Mouse (Mus musculus) heart, adult 2 months (tissue): ENCODE measurements around the gene Trem1.

Experiments
- CTCF ChIP-seq: fragments of 200-600 bp; IDR thresholded peaks from 2 replicates; pipeline ENCODE4 v1.8.1; 2022; ENCODE audit warnings: antibody characterized with exemption, mild to moderate bottlenecking, moderate library complexity
- POLR2A ChIP-seq: fragments of 200-500 bp; IDR thresholded peaks from 2 replicates; pipeline ENCODE4 v1.6.1; 2011; ENCODE audit warnings: mild to moderate bottlenecking, low read depth, low read length, control low read depth; ENCODE audit not compliant: insufficient read depth

DNA sequence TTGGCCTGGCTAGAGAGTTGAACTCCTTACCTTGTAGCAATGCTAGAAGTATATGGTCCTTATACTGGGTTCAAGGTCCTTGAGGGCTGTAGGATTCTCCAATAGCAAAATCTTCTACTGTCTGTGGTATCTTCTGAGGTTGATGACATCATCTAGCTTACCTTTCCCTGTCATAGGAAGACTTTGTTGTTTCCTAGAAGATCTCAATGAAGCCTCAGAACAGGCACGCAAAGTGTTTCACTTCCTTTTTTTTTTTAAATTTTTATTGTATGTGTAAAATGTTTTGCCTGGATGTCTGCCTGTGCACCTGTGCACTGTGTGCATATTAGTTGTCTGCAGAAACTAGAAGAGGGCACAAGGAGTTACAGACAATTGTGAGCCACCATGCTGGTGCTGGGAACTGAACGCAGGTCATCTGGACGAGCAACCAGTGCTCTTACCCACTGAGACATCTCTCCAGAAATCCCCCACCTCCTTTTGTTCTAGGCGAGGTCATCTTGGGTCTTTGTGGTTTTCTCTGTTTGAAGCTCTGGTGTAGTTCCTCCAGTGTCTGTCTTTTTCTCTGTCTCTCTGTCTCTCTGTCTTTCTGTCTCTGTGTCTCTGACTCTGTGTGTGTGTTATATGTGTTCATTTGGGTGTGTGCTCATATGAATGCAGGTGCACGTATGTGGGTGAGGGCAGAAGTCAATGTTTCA is 61.1 kb downstream of the Trem1 start:
- TF ChIP-seq POLR2A (no peak), CTCF (no peak)
